Mouse (Mus musculus) cortical plate, adult 2 months (tissue): Measurements from ENCODE around the gene Kdm1b.

Experiments
- CTCF ChIP-seq: fragments of 200-500 bp; IDR thresholded peaks from 2 replicates; pipeline ENCODE4 v1.5.1; 2011; ENCODE audit warnings: mild to moderate bottlenecking, control low read depth, low read length; ENCODE audit not compliant: insufficient read depth; ENCODE audit errors: extremely low read depth
- POLR2A ChIP-seq: fragments of 200-500 bp; IDR thresholded peaks from 2 replicates; pipeline ENCODE4 v1.6.1; 2011; ENCODE audit warnings: mild to moderate bottlenecking, low read length, control low read depth; ENCODE audit not compliant: insufficient read depth; ENCODE audit errors: extremely low read depth

DNA sequence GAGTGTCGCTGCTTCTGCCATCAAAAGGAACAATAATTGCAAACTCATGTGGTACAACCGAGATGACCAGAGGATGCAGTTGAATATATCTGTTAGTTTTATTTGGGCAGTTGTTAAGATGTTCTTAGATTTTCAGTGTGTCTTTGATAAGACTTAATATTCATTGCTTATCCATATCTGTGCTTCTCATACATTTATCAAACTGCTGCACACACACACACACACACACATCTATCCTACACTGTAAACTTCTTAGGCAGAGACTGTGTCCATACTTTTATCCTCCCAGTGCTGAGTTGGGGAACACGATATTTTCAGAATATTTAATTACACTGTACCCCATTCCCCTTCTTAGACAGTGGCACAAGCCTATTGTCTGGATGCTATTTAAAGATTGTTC, 67.9 kb downstream of the Kdm1b start:
- TF ChIP-seq CTCF (no peak), POLR2A (no peak)
